Mouse (Mus musculus) kidney, embryonic 16.5 days (tissue): Measurements from ENCODE around the gene Hyal2. TPM values are rescaled to one million over a fixed set of nuclear protein-coding genes. Genes with fewer than 3 reads are reported as not detected.
A peak's percentile ranks its signal among the peaks of the same experiment; 100 is the strongest.

Source experiments
- ATAC-seq: fragments of 200-750 bp; cut with Nextera tagmentation; 2 replicates; pipeline ENCODE4 v1.8.0; 2017; ENCODE audit warnings: moderate TSS enrichment; ENCODE audit not compliant: low FRiP score, low TSS enrichment
- H3K27ac ChIP-seq: fragments of 300-500 bp; sonication (generic); 2 replicates; pipeline ENCODE4 v1.5.1; 2014; ENCODE audit warnings: low read length
- H3K27me3 ChIP-seq: fragments of 300-500 bp; sonication (generic); 2 replicates; pipeline ENCODE4 v1.6.1; 2014; ENCODE audit warnings: low read length, control low read depth, mixed read lengths; ENCODE audit not compliant: insufficient read depth
- H3K36me3 ChIP-seq: fragments of 300-500 bp; sonication (generic); 2 replicates; pipeline ENCODE4 v1.6.1; 2014; ENCODE audit warnings: low read length, control low read depth, mixed read lengths; ENCODE audit not compliant: insufficient read depth
- H3K4me1 ChIP-seq: fragments of 300-500 bp; sonication (generic); 2 replicates; pipeline ENCODE4 v1.6.1; 2014; ENCODE audit warnings: low read length, control low read depth, mixed read lengths; ENCODE audit not compliant: insufficient read depth
- H3K4me2 ChIP-seq: fragments of 300-500 bp; sonication (generic); replicated peaks from 2 replicates; pipeline ENCODE4 v1.6.1; 2014; ENCODE audit warnings: low read depth, low read length
- H3K4me3 ChIP-seq: fragments of 300-500 bp; sonication (generic); 2 replicates; pipeline ENCODE4 v1.5.1; 2014; ENCODE audit warnings: mild to moderate bottlenecking, low read length
- H3K9ac ChIP-seq: fragments of 300-500 bp; sonication (generic); replicated peaks from 2 replicates; pipeline ENCODE4 v1.6.1; 2014; ENCODE audit warnings: low read length
- H3K9me3 ChIP-seq: fragments of 300-500 bp; sonication (generic); 2 replicates; pipeline ENCODE4 v1.6.1; 2016; ENCODE audit warnings: low read length, control low read depth
- WGBS: fragments of 180-500 bp; shearing (Covaris S2); extraction: QIAGEN DNeasy Blood & Tissue Kit; methylation state at CpG from one replicate; pipeline ENCODE4 v1.1.7; 2014; 5-methylcytosine and 5-hydroxymethylcytosine counted together
- polyA plus RNA-seq: library from polyadenylated mRNA; unstranded; fragments of >200 nt; fragmentation: Nextera tagmentation; extraction: Ambion mirVana; gene quantifications from 2 replicates; pipeline ENCODE4 v1.2.1, GENCODE M21; 2015

Gene Hyal2
- polyA plus RNA-seq, result 131 and 132 TPM in 2 replicates

DNA sequence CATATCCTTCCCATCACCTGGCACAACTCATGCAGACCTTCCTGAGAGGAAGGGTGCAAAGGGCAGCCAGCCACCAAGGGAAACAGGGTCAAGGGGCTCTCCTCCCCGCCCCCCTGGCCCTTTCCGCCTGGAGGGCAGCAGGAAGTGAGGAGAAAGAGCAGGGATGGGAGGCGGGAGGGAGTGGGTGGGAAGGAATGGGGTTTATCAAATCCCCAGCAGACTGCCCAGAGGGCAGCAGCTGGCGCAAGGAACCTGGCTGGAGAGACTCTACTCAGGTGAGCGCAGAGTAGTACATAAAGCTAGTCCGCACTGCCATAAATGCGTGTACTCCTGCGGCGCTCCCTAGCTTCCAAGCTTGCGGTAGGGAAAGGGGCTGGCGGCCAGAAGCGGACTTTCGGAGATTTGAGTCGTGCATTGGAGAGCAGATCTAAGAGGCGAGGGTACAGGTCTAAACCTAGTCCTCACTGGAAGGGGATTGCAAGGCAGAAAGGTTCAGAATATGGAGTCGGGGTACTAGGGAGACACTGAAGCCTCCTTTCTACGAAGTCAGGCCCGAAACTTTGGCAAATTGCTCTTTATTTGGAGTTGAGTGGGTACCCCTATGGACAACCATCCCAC, at the start of gene Hyal2:
Gene Hyal2 (plus strand): TSS at position 244 of the 618 bp plus-strand sequence.
- peak within 1 kb of the TSS; percentile 58 for H3K4me2 ChIP-seq
- 6% methylated on average over 18 of the region's 18 CpGs for whole genome bisulfite sequencing

DNA sequence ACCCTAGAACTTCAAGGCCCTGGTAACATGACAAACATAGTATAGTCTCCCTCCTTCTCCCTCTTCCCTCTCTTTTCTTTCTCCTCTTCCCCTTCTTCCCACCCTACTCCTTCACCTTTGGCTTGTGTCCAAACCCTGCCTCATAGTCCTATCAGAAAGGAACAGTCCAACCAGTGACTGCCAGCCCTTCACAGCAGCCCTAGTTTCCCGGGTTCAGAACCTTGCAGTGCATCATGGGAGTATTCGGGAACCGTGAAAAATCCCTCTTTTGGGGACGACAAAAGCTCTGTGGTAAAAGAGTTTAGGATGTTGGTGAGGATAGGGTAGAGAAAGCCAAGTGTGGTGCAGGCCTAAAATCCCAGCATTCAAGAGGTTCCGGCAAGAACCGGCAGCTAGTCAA, 47.4 kb upstream of the Hyal2 start:
- Histone ChIP-seq H3K4me2 (no peak overlapping the region), H3K9me3 (no peaks in the 10 kb centered on the region), H3K27ac (no peak overlapping the region), H3K4me1 (peaks cover 10% of the 10 kb centered on the region), H3K4me3 (no peak overlapping the region), H3K36me3 (no peaks in the 10 kb centered on the region), H3K27me3 (peaks cover 1% of the 10 kb centered on the region; the same call in 1 of the 2 replicates), H3K9ac (no peak overlapping the region)
- ATAC-seq, result no peak
- 67% methylated on average over 6 of the region's 6 CpGs for WGBS

More for the DNA sequence above, at the start of gene Hyal2:
- Histone ChIP-seq H3K4me3 (peak within 1 kb of the TSS; percentile 87), H3K27ac (peak within 1 kb of the TSS; percentile 96), H3K36me3 (peaks cover 32% of the 10 kb centered on the region), H3K9me3 (no peaks in the 10 kb centered on the region), H3K9ac (peak within 1 kb of the TSS; percentile 85), H3K27me3 (no peaks in the 10 kb centered on the region), H3K4me1 (peaks cover 54% of the 10 kb centered on the region)
- ATAC-seq, result no peak

DNA sequence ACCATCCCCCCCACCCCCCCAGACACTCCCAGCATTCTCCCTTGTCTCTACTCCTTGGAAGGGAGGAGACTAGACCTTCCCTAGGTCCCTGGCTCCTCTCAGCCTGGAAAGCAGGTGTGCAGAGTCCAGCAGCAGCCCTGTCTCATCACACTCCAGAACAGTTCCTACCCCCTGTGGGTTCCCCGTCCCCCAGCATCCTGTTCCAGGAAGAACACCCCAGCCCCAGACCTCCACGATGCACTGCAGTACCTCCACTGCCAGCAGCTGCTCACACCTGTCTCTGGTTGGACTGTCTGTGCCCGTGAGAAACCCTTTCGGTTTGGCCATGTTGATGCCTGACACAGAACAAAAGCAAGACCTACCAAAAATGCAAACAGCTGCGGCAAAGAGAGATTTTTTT, 46.6 kb upstream of the Hyal2 start:
- Histone ChIP-seq H3K4me3 (no peak overlapping the region), H3K9ac (no peak overlapping the region), H3K27ac (no peak overlapping the region), H3K36me3 (no peaks in the 10 kb centered on the region), H3K27me3 (peaks cover 10% of the 10 kb centered on the region), H3K4me2 (no peak overlapping the region), H3K4me1 (peaks cover 10% of the 10 kb centered on the region), H3K9me3 (no peaks in the 10 kb centered on the region)
- no peak for ATAC-seq
- WGBS, result 57% methylated on average over 5 of the region's 5 CpGs

DNA sequence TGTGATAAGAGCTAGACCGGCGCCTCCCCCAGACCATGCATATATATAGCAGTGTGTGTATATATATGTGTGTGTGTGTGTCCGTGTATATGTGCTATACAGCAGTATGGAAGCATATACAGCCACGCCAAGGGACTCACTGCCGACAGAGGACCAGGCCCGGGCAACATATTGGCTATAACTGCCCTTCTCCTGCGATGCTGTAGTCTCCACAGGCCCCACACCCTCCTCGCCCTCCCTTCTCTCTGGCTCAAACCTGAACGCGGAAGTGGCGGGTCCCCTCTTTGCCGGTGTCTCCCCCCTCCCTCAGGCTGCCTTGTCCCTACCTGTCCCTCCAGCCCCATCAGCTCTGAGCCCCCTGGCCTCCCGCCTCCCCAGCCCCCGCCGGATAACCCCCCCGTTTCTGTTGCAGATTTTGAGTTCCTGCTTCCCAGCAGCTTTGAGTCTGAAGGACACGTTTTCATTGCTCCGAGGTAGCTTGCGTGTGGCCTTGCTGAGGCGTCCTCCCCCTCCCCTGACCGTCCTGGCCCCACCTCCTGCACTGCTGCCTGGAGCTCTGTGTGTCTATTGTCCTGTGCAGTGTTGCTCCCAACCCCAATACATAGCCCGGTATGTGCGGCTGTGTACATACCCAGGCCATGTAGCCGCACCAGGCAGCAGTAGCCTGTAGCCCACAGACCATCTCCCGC, 45.9 kb upstream of the Hyal2 start:
- peak overlapping the region; percentile 29; the same call in 1 of the 2 replicates for H3K9ac ChIP-seq
- H3K4me1 ChIP-seq, result peaks cover 16% of the 10 kb centered on the region
- H3K27ac ChIP-seq, result no peak overlapping the region
- H3K4me2 ChIP-seq, result peak overlapping the region; percentile 49
- H3K4me3 ChIP-seq, result peak overlapping the region; percentile 17; the same call in 1 of the 2 replicates
- 20% methylated on average over 24 of the region's 25 CpGs for WGBS
- no peaks in the 10 kb centered on the region for H3K36me3 ChIP-seq
- peak; percentile 43; the same call in 1 of the 2 replicates for ATAC-seq
- H3K9me3 ChIP-seq, result no peaks in the 10 kb centered on the region
- H3K27me3 ChIP-seq, result peaks cover 14% of the 10 kb centered on the region

DNA sequence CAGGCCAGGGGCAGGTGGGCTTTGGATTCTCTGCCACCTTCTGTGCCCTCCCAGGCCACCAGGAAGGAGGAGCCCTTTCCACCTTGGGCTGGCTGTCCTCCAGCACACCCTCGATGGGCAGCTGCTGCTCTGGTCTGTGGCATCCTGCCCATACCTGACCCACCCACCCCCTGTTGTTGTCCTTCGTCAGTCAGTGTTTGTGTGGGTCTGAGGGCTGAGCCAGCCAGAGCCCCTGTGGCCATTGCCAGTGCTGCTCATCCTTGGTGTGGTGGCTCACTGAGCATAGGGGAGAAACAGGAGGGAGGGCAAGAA, 45.4 kb upstream of the Hyal2 start:
- WGBS, result 31% methylated on average over 2 of the region's 2 CpGs
- peak overlapping the region; percentile 29; the same call in 1 of the 2 replicates for H3K9ac ChIP-seq

DNA sequence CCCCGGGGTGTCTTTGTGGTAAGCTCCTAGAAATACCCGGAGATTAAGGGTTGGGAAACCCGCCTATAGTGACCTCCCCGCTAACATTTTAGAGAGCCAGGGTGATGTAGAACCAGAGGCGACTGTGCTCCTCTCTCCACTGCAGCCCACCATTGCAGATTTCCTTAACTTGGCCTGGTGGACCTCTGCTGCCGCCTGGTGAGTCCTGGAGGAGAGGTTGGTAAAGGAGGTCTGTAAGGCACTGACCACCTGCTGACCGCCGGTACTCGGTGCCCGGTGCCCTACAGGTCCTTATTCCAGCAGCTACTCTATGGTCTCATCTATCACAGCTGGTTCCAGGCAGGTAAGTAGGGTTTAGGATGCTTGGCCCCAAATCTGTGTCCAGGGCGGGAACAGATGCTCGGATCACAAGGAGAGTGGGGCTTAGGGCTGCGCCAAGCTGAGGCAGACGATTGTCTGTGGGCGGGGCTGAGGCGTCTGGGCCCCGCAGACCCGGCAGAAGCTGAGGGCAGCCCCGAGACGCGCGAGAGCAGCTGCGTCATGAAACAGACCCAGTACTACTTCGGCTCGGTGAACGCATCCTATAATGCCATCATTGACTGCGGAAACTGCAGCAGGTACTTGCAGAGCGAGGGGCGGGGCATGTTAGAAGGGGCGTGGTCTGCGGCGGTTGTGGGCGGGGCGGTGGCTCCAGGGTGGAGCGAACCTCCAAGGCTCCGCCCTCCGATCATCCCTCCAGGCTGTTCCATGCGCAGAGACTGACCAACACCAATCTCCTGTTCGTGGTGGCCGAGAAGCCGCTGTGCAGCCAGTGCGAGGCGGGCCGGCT, 41.3 kb upstream of the Hyal2 start:
- ATAC-seq, result peak; percentile 82
- Histone ChIP-seq H3K9ac (peak overlapping the region; percentile 49), H3K9me3 (no peaks in the 10 kb centered on the region), H3K4me3 (peak overlapping the region; percentile 46), H3K4me2 (peak overlapping the region; percentile 77), H3K27ac (no peak overlapping the region), H3K4me1 (peaks cover 21% of the 10 kb centered on the region), H3K27me3 (peaks cover 25% of the 10 kb centered on the region), H3K36me3 (no peaks in the 10 kb centered on the region)
- WGBS, result 5% methylated on average over 44 of the region's 44 CpGs

More for the DNA sequence above, 45.4 kb upstream of the Hyal2 start:
- Histone ChIP-seq H3K9me3 (no peaks in the 10 kb centered on the region), H3K27me3 (peaks cover 16% of the 10 kb centered on the region), H3K4me2 (no peak overlapping the region), H3K27ac (no peak overlapping the region), H3K36me3 (no peaks in the 10 kb centered on the region), H3K4me3 (no peak overlapping the region), H3K4me1 (peaks cover 21% of the 10 kb centered on the region)
- no peak for ATAC-seq

DNA sequence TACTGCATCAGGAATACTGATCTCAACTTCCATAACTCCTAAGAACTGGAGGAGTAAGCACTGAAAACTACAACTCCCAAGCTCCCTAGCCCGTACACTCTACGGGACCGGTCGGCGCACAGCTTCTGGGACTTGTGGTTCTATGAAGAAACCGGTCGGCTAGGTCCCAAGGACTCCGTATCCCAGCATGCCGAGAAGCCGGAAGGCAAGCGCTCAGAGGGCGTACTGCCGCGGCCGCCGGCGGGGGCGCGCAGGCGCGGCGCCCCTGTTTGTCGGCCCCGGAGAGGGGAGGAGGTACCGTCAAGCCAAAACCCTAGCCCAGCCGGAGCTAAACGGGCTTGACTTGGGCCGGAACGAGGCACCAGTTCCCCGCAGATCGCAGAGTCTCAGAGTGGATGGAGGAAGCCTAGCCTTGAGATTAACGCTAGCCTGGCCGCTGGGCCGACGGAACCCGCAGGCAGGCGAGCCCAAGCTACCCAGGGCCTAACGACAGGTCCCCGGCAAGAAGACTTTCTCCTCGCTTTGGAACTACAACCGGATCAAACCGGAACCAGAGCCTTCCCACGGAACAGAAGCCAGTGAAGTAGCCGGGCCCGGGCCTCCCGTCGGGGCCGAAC, 33.8 kb upstream of the Hyal2 start, which contains the start of gene Tmem115:
Gene Tmem115 (plus strand): TSS at position 155 of the 617 bp plus-strand sequence.
- Histone ChIP-seq H3K27ac (peak within 1 kb of the TSS; percentile 84), H3K36me3 (peaks cover 13% of the 10 kb centered on the region), H3K4me2 (peak within 1 kb of the TSS; percentile 99), H3K4me1 (peaks cover 24% of the 10 kb centered on the region), H3K9me3 (no peaks in the 10 kb centered on the region), H3K9ac (peak within 1 kb of the TSS; percentile 83), H3K27me3 (no peaks in the 10 kb centered on the region), H3K4me3 (peak within 1 kb of the TSS; percentile 96)
- peak; percentile 98 for ATAC-seq
- under 1% methylated on average over 48 of the region's 48 CpGs for WGBS

DNA sequence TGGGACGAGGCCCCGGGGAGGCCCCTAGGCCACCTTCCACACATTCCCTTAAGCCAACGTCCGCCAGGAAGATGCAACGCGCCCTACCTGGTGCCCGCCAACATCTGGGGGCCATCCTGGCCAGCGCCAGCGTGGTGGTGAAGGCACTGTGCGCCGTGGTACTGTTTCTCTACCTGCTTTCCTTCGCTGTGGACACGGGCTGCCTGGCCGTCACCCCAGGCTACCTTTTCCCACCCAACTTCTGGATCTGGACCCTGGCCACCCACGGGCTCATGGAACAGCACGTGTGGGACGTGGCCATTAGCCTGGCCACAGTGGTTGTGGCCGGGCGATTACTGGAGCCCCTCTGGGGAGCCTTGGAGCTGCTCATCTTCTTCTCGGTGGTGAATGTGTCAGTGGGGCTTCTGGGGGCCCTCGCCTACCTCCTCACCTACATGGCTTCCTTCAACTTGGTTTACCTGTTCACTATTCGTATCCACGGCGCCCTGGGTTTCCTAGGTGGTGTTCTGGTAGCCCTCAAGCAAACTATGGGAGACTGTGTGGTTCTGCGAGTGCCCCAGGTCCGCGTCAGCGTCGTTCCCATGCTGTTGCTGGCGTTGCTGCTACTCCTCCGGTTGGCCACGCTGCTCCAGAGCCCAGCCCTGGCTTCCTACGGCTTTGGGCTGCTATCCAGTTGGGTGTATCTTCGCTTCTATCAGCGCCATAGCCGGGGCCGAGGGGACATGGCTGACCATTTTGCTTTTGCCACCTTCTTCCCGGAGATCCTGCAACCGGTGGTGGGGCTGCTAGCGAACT, 33.1 kb upstream of the Hyal2 start:
- under 1% methylated on average over 40 of the region's 40 CpGs for WGBS

DNA sequence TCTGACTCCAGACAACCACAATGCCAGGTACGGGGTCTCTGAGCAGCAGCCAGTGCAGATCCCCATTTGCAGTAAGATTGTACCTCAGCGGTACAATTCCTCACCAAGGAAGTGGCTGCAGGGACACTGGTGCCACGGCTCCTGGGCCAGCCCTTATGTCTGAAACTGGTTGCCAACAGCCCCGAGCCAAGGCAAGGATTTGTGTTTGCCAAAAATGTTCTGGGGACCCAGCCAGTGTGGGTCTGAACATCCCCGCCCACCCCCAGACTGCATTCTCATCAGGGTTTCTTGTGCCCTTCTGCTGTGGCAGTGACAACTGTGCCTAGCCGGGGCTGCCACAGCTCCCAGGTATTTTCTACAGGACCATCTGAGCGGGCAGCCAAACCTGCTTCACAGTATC, 29.5 kb upstream of the Hyal2 start:
- 96% methylated on average over 7 of the region's 7 CpGs for WGBS
- Histone ChIP-seq H3K27me3 (no peaks in the 10 kb centered on the region), H3K27ac (no peak overlapping the region), H3K4me3 (no peak overlapping the region), H3K36me3 (peaks cover 26% of the 10 kb centered on the region), H3K4me2 (no peak overlapping the region), H3K9me3 (no peaks in the 10 kb centered on the region), H3K4me1 (peaks cover 40% of the 10 kb centered on the region), H3K9ac (no peak overlapping the region)
- no peak for ATAC-seq

More for the DNA sequence above, 33.1 kb upstream of the Hyal2 start:
- H3K9me3 ChIP-seq, result no peaks in the 10 kb centered on the region
- 0 out of 2 replicates have a peak, but pooled peaks have one; percentile 1 for ATAC-seq
- peak overlapping the region; percentile 96 for H3K4me3 ChIP-seq
- H3K9ac ChIP-seq, result peak overlapping the region; percentile 83
- H3K27me3 ChIP-seq, result no peaks in the 10 kb centered on the region
- peak overlapping the region; percentile 99 for H3K4me2 ChIP-seq
- peak overlapping the region; percentile 84 for H3K27ac ChIP-seq
- H3K36me3 ChIP-seq, result peaks cover 20% of the 10 kb centered on the region
- H3K4me1 ChIP-seq, result peaks cover 24% of the 10 kb centered on the region
